Mouse (Mus musculus) forebrain, postnatal 0 days (tissue): ENCODE results near the gene Cecr2. TPM values are rescaled to one million over a fixed set of nuclear protein-coding genes. Genes with fewer than 3 reads are reported as not detected.

Experiments used
- ATAC-seq: fragments of 200-750 bp; cut with Nextera tagmentation; 2 replicates; pipeline ENCODE4 v1.8.0; 2017; ENCODE audit warnings: mild to moderate bottlenecking, moderate library complexity
- DNase-seq: peaks from one replicate; pipeline ENCODE4 v3.0.0-alpha.2; 2015
- H3K27ac ChIP-seq: fragments of 300-500 bp; sonication (generic); 2 replicates; pipeline ENCODE4 v1.5.1; 2014; ENCODE audit warnings: low read depth, mild to moderate bottlenecking, antibody characterized with exemption, low read length, moderate library complexity, mixed read lengths
- H3K27me3 ChIP-seq: fragments of 300-500 bp; sonication (generic); 2 replicates; pipeline ENCODE4 v1.6.1; 2014; ENCODE audit warnings: mild to moderate bottlenecking, low read length, mixed read lengths; ENCODE audit not compliant: insufficient read depth
- H3K36me3 ChIP-seq: fragments of 300-500 bp; sonication (generic); 2 replicates; pipeline ENCODE4 v1.6.1; 2014; ENCODE audit warnings: mild to moderate bottlenecking, moderate library complexity; ENCODE audit not compliant: insufficient read depth
- H3K4me1 ChIP-seq: fragments of 300-500 bp; sonication (generic); 2 replicates; pipeline ENCODE4 v1.6.1; 2014; ENCODE audit warnings: antibody characterized with exemption; ENCODE audit not compliant: insufficient read depth
- H3K4me2 ChIP-seq: fragments of 300-500 bp; sonication (generic); 2 replicates; pipeline ENCODE4 v1.6.1; 2014; ENCODE audit warnings: low read depth, mild to moderate bottlenecking, moderate library complexity
- H3K4me3 ChIP-seq: fragments of 300-500 bp; sonication (generic); 2 replicates; pipeline ENCODE4 v1.5.1; 2014; ENCODE audit warnings: low read depth, low read length, mixed read lengths
- H3K9ac ChIP-seq: fragments of 300-500 bp; sonication (generic); 2 replicates; pipeline ENCODE4 v1.6.1; 2014; ENCODE audit warnings: mild to moderate bottlenecking
- H3K9me3 ChIP-seq: fragments of 300-500 bp; sonication (generic); 2 replicates; pipeline ENCODE4 v1.6.1; 2016; ENCODE audit warnings: low read length
- CTCF ChIP-seq: sonication (generic); IDR thresholded peaks from 2 replicates; pipeline ENCODE4 v1.5.1; 2016; ENCODE audit warnings: antibody characterized with exemption, control low read depth, low read depth
- WGBS: fragments of 180-500 bp; shearing (Covaris S2); extraction: QIAGEN DNeasy Blood & Tissue Kit; methylation state at CpG from one replicate; pipeline ENCODE4 v1.1.7; 2014; 5-methylcytosine and 5-hydroxymethylcytosine counted together
- polyA plus RNA-seq: library from polyadenylated mRNA; unstranded; fragments of >200 nt; fragmentation: Nextera tagmentation; extraction: Ambion mirVana; gene quantifications from 2 replicates; pipeline ENCODE4 v1.2.1, GENCODE M21; 2015
- total RNA-seq: library from RNA; depleted of rRNA; stranded (reverse); fragments of >200 nt; gene quantifications from 2 replicates; pipeline ENCODE4 v1.2.3, GENCODE M21; 2014

The Cecr2 gene
- total and polyA plus RNA-seq, 2 experiments from 2014 or later, result 1.1 to 4.1 TPM

DNA sequence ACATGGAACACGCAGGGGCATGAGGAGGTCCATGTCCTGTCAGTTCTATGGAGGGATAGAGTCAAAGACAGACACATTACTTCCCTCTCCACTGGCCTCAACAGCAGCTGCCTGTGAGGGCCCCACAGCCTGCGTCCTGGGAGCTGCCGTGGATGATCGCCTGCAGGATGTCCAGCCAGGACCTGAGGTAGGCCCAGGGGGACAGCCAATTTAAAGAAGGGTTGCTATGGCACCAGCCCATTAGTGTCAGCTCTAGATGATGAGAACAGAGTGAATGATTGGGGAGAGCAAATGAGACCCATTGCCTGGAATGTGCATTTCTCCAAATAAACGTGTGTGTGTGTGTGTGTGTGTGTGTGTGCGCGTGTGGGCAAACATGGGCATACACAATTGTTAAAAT, 118.2 kb downstream of the Cecr2 start:
- no peak overlapping the region for H3K4me2 ChIP-seq
- no peak overlapping the region for H3K27ac ChIP-seq
- H3K4me1 ChIP-seq, result no peaks in the 10 kb centered on the region
- no peak overlapping the region for H3K4me3 ChIP-seq
- no peaks in the 10 kb centered on the region for H3K27me3 ChIP-seq
- TF ChIP-seq CTCF, result no peak
- no peaks in the 10 kb centered on the region for H3K9me3 ChIP-seq
- no peak for DNase-seq
- no peaks in the 10 kb centered on the region for H3K36me3 ChIP-seq
- 48% methylated on average over 7 of the region's 7 CpGs for WGBS
- no peak for ATAC-seq
- no peak overlapping the region for H3K9ac ChIP-seq

DNA sequence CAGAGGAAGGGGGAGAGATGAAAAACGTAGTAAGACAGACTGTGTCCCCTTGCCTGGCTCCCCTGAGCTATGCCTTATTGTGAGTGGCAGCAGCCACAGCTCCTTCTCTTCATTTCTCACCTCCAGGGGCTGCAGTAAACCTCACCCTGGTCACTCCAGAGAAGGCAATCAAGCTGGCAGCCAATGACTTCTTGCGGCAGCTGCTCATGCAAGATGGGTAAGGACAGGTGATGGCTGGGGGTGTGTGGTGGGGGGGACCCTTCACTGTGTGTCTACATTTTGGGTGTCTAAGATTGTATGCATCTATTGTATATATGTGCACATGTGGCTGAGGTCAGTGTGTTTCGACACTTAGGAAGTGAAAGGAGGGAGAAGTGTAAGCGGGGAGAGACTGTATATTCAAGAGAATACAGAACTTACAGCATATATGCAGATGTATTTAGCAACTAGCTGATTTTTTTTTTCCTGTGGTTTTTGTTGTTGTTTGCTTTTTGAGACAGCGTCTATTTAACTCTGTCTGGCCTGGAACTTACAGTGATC, 122.0 kb downstream of the Cecr2 start:
- no peaks in the 10 kb centered on the region for H3K4me1 ChIP-seq
- 83% methylated on average over 5 of the region's 5 CpGs for WGBS
- ATAC-seq (no peak), DNase-seq (no peak)
- H3K4me3 ChIP-seq, result no peak overlapping the region
- H3K9ac ChIP-seq, result no peak overlapping the region
- no peak overlapping the region for H3K4me2 ChIP-seq
- TF ChIP-seq CTCF, result no peak
- no peak overlapping the region for H3K27ac ChIP-seq
- no peaks in the 10 kb centered on the region for H3K27me3 ChIP-seq
- no peaks in the 10 kb centered on the region for H3K9me3 ChIP-seq
- peaks cover 17% of the 10 kb centered on the region for H3K36me3 ChIP-seq

DNA sequence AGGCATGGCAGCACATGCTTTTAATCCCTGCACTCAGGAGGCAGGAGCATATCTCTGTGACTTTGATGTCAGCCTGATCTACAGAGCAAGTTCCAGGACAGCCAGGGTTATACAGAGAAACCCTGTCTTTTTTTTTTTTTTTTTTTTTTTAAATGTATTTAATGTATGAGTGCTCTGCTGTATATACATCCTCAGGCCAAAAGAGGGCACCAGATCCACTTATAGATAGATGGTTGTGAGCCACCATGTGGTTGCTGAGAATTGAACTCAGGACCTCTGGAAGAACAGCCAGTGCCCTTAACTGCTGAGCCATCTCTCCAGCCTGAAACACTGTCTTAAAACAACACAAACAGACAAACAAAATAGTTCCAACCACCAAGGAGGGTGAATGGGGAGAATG, 122.7 kb downstream of the Cecr2 start:
- Histone ChIP-seq H3K36me3 (peaks cover 25% of the 10 kb centered on the region), H3K4me1 (no peaks in the 10 kb centered on the region), H3K4me3 (no peak overlapping the region), H3K27me3 (no peaks in the 10 kb centered on the region), H3K27ac (no peak overlapping the region), H3K4me2 (no peak overlapping the region), H3K9ac (no peak overlapping the region), H3K9me3 (no peaks in the 10 kb centered on the region)
- DNase-seq (peak; percentile 30), ATAC-seq (no peak)
- TF ChIP-seq CTCF, result peak; percentile 49

DNA sequence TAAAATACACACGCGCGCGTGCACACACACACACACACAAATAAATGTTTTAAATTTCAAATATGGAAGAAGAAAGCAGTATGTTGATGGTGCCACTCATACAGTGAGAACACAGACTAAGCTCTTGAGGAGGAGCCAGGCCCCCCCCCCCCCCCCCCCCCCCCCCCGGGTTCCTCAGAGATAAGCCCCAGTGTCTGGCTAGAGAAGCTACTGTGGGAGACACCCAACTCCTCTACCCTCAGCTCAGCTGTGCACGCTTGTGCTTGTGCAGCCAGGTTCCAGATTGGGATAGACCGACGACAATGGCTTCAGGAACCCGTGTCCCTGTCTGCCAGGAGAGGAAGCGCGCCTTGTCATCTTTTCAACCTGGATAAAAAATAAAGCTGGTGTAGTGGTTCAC, 124.0 kb downstream of the Cecr2 start:
- ATAC-seq (no peak), DNase-seq (no peak)
- no peak overlapping the region for H3K27ac ChIP-seq
- no peak overlapping the region for H3K9ac ChIP-seq
- WGBS, result 84% methylated on average over 11 of the region's 11 CpGs
- H3K4me1 ChIP-seq, result no peaks in the 10 kb centered on the region
- no peaks in the 10 kb centered on the region for H3K27me3 ChIP-seq
- TF ChIP-seq CTCF, result no peak
- no peaks in the 10 kb centered on the region for H3K9me3 ChIP-seq
- no peak overlapping the region for H3K4me2 ChIP-seq
- peaks cover 36% of the 10 kb centered on the region for H3K36me3 ChIP-seq
- no peak overlapping the region for H3K4me3 ChIP-seq

DNA sequence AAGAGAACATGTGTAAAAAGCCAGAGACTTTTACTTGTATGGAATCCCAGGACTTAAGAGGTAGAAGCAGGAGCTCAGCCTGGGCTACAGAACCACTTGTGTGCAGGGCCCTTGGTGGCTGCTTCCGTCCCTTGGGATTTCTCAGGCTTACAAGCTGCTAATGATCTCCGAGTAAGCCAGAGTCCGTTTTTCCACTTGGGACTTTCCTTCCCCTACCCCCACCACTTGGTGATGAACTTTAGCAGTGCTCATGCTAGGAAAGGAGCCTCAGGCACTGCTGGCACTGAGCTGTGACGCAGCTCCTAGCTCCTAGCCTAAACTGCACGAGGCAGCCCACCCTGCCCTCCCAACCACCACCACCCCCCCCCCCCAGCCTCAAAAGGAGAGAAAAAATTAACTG, 124.5 kb downstream of the Cecr2 start:
- Histone ChIP-seq H3K36me3 (peaks cover 42% of the 10 kb centered on the region), H3K27me3 (no peaks in the 10 kb centered on the region), H3K4me1 (no peaks in the 10 kb centered on the region), H3K27ac (no peak overlapping the region), H3K9me3 (no peaks in the 10 kb centered on the region), H3K4me3 (no peak overlapping the region), H3K9ac (no peak overlapping the region), H3K4me2 (no peak overlapping the region)
- no peak for ATAC-seq
- no peak for DNase-seq
- 76% methylated on average over 5 of the region's 5 CpGs for WGBS
- TF ChIP-seq CTCF, result no peak

DNA sequence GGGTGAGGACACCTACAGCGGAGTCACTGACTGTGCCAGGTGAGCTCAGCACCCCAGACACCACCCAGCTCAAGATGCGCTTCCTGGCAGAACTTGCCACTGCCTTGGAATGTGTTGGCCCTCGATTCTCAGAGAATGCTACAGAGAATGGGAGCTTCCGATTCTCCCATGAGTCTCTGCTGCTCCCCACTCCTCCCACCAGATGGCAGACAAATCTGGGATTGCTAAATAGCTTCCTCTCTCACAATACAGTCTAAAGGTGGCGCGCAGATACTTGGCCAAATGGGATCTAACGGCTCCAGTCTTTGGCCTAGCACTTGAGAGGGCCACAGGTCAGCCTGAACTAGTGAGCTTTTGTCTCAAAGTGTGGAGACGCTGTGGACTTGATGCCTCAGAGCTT, 126.8 kb downstream of the Cecr2 start:
- DNase-seq (peak; percentile 43), ATAC-seq (peak; percentile 44)
- Histone ChIP-seq H3K9me3 (no peaks in the 10 kb centered on the region), H3K4me3 (no peak overlapping the region), H3K27me3 (no peaks in the 10 kb centered on the region), H3K27ac (no peak overlapping the region), H3K36me3 (peaks cover 64% of the 10 kb centered on the region), H3K4me1 (no peaks in the 10 kb centered on the region), H3K9ac (no peak overlapping the region), H3K4me2 (no peak overlapping the region)
- 72% methylated on average over 8 of the region's 8 CpGs for WGBS
- TF ChIP-seq CTCF, result peak; percentile 57

DNA sequence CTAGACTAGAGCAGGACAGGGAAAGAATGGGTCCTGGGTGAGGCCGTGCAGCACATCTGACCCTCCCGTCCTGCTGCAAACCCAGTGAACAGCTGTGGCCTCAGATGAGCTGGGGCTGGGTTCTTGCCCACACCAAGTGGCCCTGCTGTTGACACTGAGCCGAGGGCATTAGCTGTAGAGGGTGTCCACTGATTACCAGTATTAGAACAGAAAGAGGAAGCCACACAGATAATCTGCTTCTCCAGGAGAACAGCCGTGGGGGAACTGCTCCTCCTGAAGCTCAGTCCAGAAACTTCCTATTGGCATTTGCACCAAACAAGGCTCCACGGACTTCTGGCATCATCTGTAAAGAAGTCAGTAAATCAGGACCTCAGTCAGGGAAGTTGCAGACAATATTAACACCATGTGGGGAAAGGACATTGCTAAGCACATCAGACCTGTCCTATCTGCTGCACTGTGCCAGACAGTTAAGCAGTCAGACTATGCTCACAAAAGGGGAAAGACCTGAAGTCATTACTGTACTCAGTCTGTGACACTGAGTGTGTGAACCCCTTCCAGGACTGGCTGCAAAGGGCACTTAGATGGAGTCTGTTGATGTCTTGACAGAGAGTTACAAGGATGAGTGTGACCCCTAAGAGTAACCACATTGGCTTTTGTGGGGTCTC, 129.4 kb downstream of the Cecr2 start:
- H3K27ac ChIP-seq, result no peak overlapping the region
- TF ChIP-seq CTCF, result no peak
- no peaks in the 10 kb centered on the region for H3K4me1 ChIP-seq
- DNase-seq, result no peak
- peaks cover 89% of the 10 kb centered on the region for H3K36me3 ChIP-seq
- H3K9me3 ChIP-seq, result no peaks in the 10 kb centered on the region
- H3K4me2 ChIP-seq, result no peak overlapping the region
- no peaks in the 10 kb centered on the region for H3K27me3 ChIP-seq
- H3K4me3 ChIP-seq, result no peak overlapping the region
- no peak overlapping the region for H3K9ac ChIP-seq
- no peak for ATAC-seq
- 83% methylated on average over 5 of the region's 5 CpGs for WGBS
